Mouse (Mus musculus) CD4-positive, CD25-positive, alpha-beta regulatory T cell, adult 2 months (primary cell): ENCODE measurements around the gene Ctsc.

Source experiments
- DNase-seq: peaks from one replicate; pipeline ENCODE4 v3.0.0-alpha.2; 2012; ENCODE audit warnings: low read depth, low spot score

The Ctsc gene

GRCm38 (mm10) chr7:88295989-88296388 is 18.1 kb downstream of the Ctsc start:
- no peak for DNase-seq

- DNase-seq, result no peak
Observed at GRCm38 (mm10) chr7:88296932-88297331, 19.0 kb downstream of the Ctsc start.

GRCm38 (mm10) chr7:88305750-88306149 is 27.9 kb downstream of the Ctsc start:
- DNase-seq, result no peak

GRCm38 (mm10) chr7:88306725-88307124 is 28.8 kb downstream of the Ctsc start:
- DNase-seq, result no peak

- DNase-seq, result no peak
Observed at GRCm38 (mm10) chr7:88310398-88311180, 32.7 kb downstream of the Ctsc start.

- no peak for DNase-seq
Observed at GRCm38 (mm10) chr7:88316408-88316807, 38.5 kb downstream of the Ctsc start.

- no peak for DNase-seq
Observed at GRCm38 (mm10) chr7:88318474-88318873, 40.6 kb downstream of the Ctsc start.

- DNase-seq, result no peak
Observed at GRCm38 (mm10) chr7:88318904-88319303, 41.0 kb downstream of the Ctsc start.

GRCm38 (mm10) chr7:88319414-88320140 is 41.7 kb downstream of the Ctsc start:
- DNase-seq, result no peak

GRCm38 (mm10) chr7:88320628-88321336 is 42.9 kb downstream of the Ctsc start:
- DNase-seq, result peak; percentile 22

GRCm38 (mm10) chr7:88322431-88322830 is 44.5 kb downstream of the Ctsc start:
- no peak for DNase-seq

- DNase-seq, result no peak
Observed at GRCm38 (mm10) chr7:88327495-88327894, 49.6 kb downstream of the Ctsc start.

GRCm38 (mm10) chr7:88343828-88344227 is 65.9 kb downstream of the Ctsc start:
- peak; percentile 20 for DNase-seq

GRCm38 (mm10) chr7:88346035-88346434 is 68.2 kb downstream of the Ctsc start:
- no peak for DNase-seq

GRCm38 (mm10) chr7:88356871-88357776 is 79.2 kb downstream of the Ctsc start:
- DNase-seq, result peak; percentile 61

GRCm38 (mm10) chr7:88358042-88358878 is 80.4 kb downstream of the Ctsc start:
- no peak for DNase-seq
